Mouse (Mus musculus): ENCODE data around the gene 4930402H24Rik. TPM values are rescaled to one million over a fixed set of nuclear protein-coding genes. Genes with fewer than 3 reads are reported as not detected.

The 4930402H24Rik gene
- polyA plus RNA-seq, 1 experiment from 2014 or later = 28.2 TPM

DNA sequence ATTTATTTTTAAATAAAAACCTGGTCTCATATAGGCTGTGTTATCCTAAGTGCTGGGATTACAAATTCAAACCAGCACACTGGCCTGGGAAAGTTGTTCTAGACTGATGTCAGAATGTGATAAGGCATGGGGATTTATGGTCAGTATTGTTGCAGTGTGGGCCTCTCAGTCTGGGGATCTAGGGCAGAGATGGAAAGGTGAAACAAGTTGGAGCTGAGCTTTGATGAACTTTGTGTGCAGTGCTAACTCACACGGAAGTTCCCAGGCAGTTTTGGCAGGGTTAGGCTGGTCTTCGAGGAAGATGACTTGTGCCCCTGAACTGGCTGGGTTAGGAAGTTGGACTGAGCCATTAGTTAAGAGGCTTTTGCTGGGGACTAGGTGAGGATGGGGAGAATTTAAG is 18.7 kb upstream of the 4930402H24Rik start:
- no peak overlapping the region for H3K27ac ChIP-seq (ENCODE audit: low read depth)
- no peaks in the 10 kb centered on the region for H3K4me1 ChIP-seq (ENCODE audit: insufficient read depth)
- H3K4me2 ChIP-seq = no peak overlapping the region
- DNase-seq = no peak
- no peaks in the 10 kb centered on the region for H3K9me3 ChIP-seq (ENCODE audit: low read depth, low read length)
- no peaks in the 10 kb centered on the region for H3K36me3 ChIP-seq (ENCODE audit: insufficient read depth)
- ATAC-seq (ENCODE audit: insufficient read depth) = no peak
- no peak overlapping the region for H3K4me3 ChIP-seq (ENCODE audit: low read depth, low read length)
- 73% methylated on average over 2 of the region's 2 CpGs for WGBS
- no peaks in the 10 kb centered on the region for H3K27me3 ChIP-seq (ENCODE audit: insufficient read depth, low read length)
- no peak for TF ChIP-seq CTCF (IDR thresholded peaks at IDR 0.05; ENCODE audit: low read depth)
- H3K9ac ChIP-seq = no peak overlapping the region

- WGBS = 69% methylated on average over 5 of the region's 5 CpGs
- DNase-seq = no peak
Measured at GRCm38 (mm10) chr2:130919062-130919593, 12.9 kb upstream of the 4930402H24Rik start.

DNA sequence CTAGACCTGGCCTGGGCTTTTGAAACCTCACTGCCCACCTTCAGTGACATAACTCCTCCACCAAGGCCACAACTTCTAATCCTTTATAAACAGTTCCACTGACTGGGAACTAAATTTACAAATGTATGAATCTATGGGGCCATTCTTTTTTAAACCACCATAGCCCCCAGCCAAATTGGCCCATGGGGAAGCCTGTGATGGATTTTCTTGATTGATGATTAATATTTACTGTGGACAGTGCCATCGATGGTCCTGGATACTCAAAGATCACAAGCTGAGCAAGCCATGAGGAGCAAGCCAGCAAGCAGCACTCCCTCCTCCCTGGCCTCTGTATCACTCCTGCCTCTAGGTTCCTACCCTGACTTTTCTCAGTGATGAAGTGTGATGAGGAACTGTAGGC is 11.5 kb upstream of the 4930402H24Rik start:
- DNase-seq = no peak
- no peak overlapping the region for H3K4me3 ChIP-seq (ENCODE audit: low read depth, low read length)
- H3K36me3 ChIP-seq (ENCODE audit: insufficient read depth) = no peaks in the 10 kb centered on the region
- H3K9me3 ChIP-seq (ENCODE audit: low read depth, low read length) = no peaks in the 10 kb centered on the region
- H3K4me1 ChIP-seq (ENCODE audit: insufficient read depth) = no peaks in the 10 kb centered on the region
- no peaks in the 10 kb centered on the region for H3K27me3 ChIP-seq (ENCODE audit: insufficient read depth, low read length)
- no peak overlapping the region for H3K9ac ChIP-seq
- no peak overlapping the region for H3K4me2 ChIP-seq
- TF ChIP-seq CTCF (IDR thresholded peaks at IDR 0.05; ENCODE audit: low read depth) = no peak
- 74% methylated on average over 1 of the region's 1 CpGs for WGBS
- no peak for ATAC-seq (ENCODE audit: insufficient read depth)
- no peak overlapping the region for H3K27ac ChIP-seq (ENCODE audit: low read depth)

More at GRCm38 (mm10) chr2:130919062-130919593, 12.9 kb upstream of the 4930402H24Rik start:
- no peak for ATAC-seq (ENCODE audit: insufficient read depth)
- Histone ChIP-seq H3K36me3 (ENCODE audit: insufficient read depth) (no peaks in the 10 kb centered on the region), H3K9me3 (ENCODE audit: low read depth, low read length) (no peaks in the 10 kb centered on the region), H3K4me1 (ENCODE audit: insufficient read depth) (no peaks in the 10 kb centered on the region), H3K27me3 (ENCODE audit: insufficient read depth, low read length) (no peaks in the 10 kb centered on the region), H3K4me3 (ENCODE audit: low read depth, low read length) (no peak overlapping the region), H3K9ac (no peak overlapping the region), H3K4me2 (no peak overlapping the region), H3K27ac (ENCODE audit: low read depth) (no peak overlapping the region)
- TF ChIP-seq CTCF (IDR thresholded peaks at IDR 0.05; ENCODE audit: low read depth) = no peak

DNA sequence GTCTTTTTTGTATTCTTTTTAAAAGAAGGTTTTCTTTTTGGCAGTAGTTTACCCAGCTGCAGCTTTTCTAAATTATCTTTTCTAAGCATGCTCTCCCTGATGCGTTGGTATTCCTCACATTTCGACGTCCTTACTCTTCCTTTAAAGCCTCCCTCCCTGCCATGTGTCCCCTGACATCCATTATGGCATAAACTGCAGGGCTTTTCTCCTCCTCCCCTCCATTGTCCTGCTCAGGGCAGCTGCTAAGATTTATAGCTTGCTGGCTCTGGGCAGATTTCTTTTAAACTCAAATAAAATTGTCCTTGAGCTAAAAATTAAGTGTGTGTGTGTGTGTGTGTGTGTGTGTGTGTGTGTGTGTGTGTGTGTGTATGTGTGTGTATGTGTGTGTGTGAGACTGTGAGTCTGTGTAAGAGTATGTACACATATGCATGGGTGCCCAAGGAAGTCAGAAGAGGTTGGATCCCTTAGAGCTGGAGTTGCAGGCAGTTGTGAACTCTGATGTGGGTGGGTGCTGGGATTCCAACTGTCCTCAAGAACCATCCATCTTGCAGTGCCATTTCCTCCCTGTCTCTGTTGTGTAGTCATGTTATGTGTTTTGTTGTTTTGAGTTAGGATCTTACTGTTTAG is 10.4 kb upstream of the 4930402H24Rik start:
- Histone ChIP-seq H3K9ac (no peak overlapping the region), H3K4me3 (ENCODE audit: low read depth, low read length) (no peak overlapping the region), H3K27me3 (ENCODE audit: insufficient read depth, low read length) (no peaks in the 10 kb centered on the region), H3K4me1 (ENCODE audit: insufficient read depth) (no peaks in the 10 kb centered on the region), H3K27ac (ENCODE audit: low read depth) (no peak overlapping the region), H3K4me2 (no peak overlapping the region), H3K9me3 (ENCODE audit: low read depth, low read length) (no peaks in the 10 kb centered on the region), H3K36me3 (ENCODE audit: insufficient read depth) (no peaks in the 10 kb centered on the region)
- ATAC-seq (ENCODE audit: insufficient read depth) = no peak
- no peak for DNase-seq
- no peak for TF ChIP-seq CTCF (IDR thresholded peaks at IDR 0.05; ENCODE audit: low read depth)
- 37% methylated on average over 3 of the region's 3 CpGs for WGBS

- H3K9me3 ChIP-seq (ENCODE audit: low read depth, low read length) = no peaks in the 10 kb centered on the region
- DNase-seq (no peak), ATAC-seq (ENCODE audit: insufficient read depth) (no peak)
- no peak overlapping the region for H3K4me3 ChIP-seq (ENCODE audit: low read depth, low read length)
- no peak overlapping the region for H3K27ac ChIP-seq (ENCODE audit: low read depth)
- TF ChIP-seq CTCF (IDR thresholded peaks at IDR 0.05; ENCODE audit: low read depth) = no peak
- H3K9ac ChIP-seq = no peak overlapping the region
- no peaks in the 10 kb centered on the region for H3K27me3 ChIP-seq (ENCODE audit: insufficient read depth, low read length)
- no peaks in the 10 kb centered on the region for H3K36me3 ChIP-seq (ENCODE audit: insufficient read depth)
- no peaks in the 10 kb centered on the region for H3K4me1 ChIP-seq (ENCODE audit: insufficient read depth)
- H3K4me2 ChIP-seq = no peak overlapping the region
- 68% methylated on average over 1 of the region's 1 CpGs for WGBS
Measured at GRCm38 (mm10) chr2:130914873-130915272, 8.7 kb upstream of the 4930402H24Rik start.

GRCm38 (mm10) chr2:130911691-130912090 is 5.5 kb upstream of the 4930402H24Rik start:
- no peaks in the 10 kb centered on the region for H3K9me3 ChIP-seq (ENCODE audit: low read depth, low read length)
- ATAC-seq (ENCODE audit: insufficient read depth) (no peak), DNase-seq (no peak)
- H3K4me1 ChIP-seq (ENCODE audit: insufficient read depth) = peaks cover 8% of the 10 kb centered on the region; the same call in 1 of the 2 replicates
- TF ChIP-seq CTCF (IDR thresholded peaks at IDR 0.05; ENCODE audit: low read depth) = no peak
- H3K4me2 ChIP-seq = no peak overlapping the region
- H3K4me3 ChIP-seq (ENCODE audit: low read depth, low read length) = no peak overlapping the region
- 80% methylated on average over 1 of the region's 1 CpGs for WGBS
- H3K9ac ChIP-seq = no peak overlapping the region
- H3K36me3 ChIP-seq (ENCODE audit: insufficient read depth) = no peaks in the 10 kb centered on the region
- no peaks in the 10 kb centered on the region for H3K27me3 ChIP-seq (ENCODE audit: insufficient read depth, low read length)
- no peak overlapping the region for H3K27ac ChIP-seq (ENCODE audit: low read depth)

DNA sequence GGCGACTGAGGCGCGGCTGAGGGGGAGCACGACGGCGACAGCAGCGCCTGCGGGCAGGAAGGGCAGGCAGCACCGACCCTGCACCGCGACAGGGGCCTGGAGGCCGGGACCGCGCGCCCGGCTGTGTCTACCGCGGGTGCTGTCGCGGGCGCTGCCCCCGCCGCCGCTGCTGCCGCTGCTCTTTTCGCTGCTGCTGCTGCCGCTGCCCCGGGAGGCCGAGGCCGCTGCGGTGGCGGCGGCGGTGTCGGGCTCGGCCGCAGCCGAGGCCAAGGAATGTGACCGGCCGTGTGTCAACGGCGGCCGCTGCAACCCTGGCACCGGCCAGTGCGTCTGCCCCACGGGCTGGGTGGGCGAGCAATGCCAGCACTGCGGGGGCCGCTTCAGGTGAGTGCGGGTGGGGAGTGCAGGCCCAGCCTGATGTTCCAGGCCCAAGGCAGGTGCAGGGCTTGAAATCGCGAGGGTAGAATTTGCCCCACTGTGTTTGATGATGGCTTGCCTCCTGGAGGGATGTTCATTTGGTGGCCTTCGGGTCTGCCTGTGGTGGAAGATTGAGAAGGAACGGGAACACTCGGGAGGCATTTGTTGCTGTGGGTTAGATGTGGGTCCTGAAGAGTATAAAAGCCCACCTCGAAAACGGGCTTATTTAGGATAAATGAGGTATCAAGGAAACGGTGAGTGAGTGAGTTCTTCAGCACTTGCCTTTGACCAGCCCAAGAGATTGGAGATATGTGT is 544 bp upstream of the 4930402H24Rik start:
- under 1% methylated on average over 50 of the region's 58 CpGs for WGBS
- DNase-seq (no peak), ATAC-seq (ENCODE audit: insufficient read depth) (peak; percentile 68)
- peaks cover 11% of the 10 kb centered on the region for H3K4me1 ChIP-seq (ENCODE audit: insufficient read depth)
- H3K9ac ChIP-seq = peak overlapping the region; percentile 86
- H3K27me3 ChIP-seq (ENCODE audit: insufficient read depth, low read length) = no peaks in the 10 kb centered on the region
- peak overlapping the region; percentile 98 for H3K4me3 ChIP-seq (ENCODE audit: low read depth, low read length)
- TF ChIP-seq CTCF (IDR thresholded peaks at IDR 0.05; ENCODE audit: low read depth) = no peak
- peak overlapping the region; percentile 87 for H3K4me2 ChIP-seq
- no peaks in the 10 kb centered on the region for H3K9me3 ChIP-seq (ENCODE audit: low read depth, low read length)
- H3K27ac ChIP-seq (ENCODE audit: low read depth) = 0 out of 2 replicates have a peak overlapping the region, but pooled peaks have one; percentile 6
- H3K36me3 ChIP-seq (ENCODE audit: insufficient read depth) = no peaks in the 10 kb centered on the region
